Mouse (Mus musculus): Measurements from ENCODE around the gene Cited4. TPM values are rescaled to one million over a fixed set of nuclear protein-coding genes. Genes with fewer than 3 reads are reported as not detected.
A peak's percentile ranks its signal among the peaks of the same experiment; 100 is the strongest.

Cited4 gene
- 10 to 100 TPM; 13.1 to 16.5 TPM for total RNA-seq (2021)
- long read RNA-seq, experiment 1, transcript Cited4-201 (1 exons, 1,249 nt) = major isoform, 35 of 35 reads
- long read RNA-seq, experiment 1, partial matches to known transcripts = 0 of 35 reads
- long read RNA-seq, experiment 1, other reads (novel, unspliced or antisense) = 0 of 35 reads
- long read RNA-seq, experiment 2, transcript Cited4-201 (1 exons, 1,249 nt) = major isoform, 37 of 37 reads
- long read RNA-seq, experiment 2, partial matches to known transcripts = 0 of 37 reads
- long read RNA-seq, experiment 2, other reads (novel, unspliced or antisense) = 0 of 37 reads

GRCm38 (mm10) chr4:120666358-120667024, at the start of gene Cited4:
Cited4 (plus strand) TSS chr4:120666572.
- DNase-seq (ENCODE audit: low spot score in 2 of 2) = peak; percentile 81 to 84

- no peak for DNase-seq (ENCODE audit: low spot score in 2 of 2)
Measured at GRCm38 (mm10) chr4:120627728-120628127, 38.6 kb upstream of the Cited4 start.

GRCm38 (mm10) chr4:120630218-120630931, 36.0 kb upstream of the Cited4 start:
- no peak for DNase-seq (ENCODE audit: low spot score in 2 of 2)

GRCm38 (mm10) chr4:120631828-120632227, 34.5 kb upstream of the Cited4 start:
- no peak for DNase-seq (ENCODE audit: low spot score in 2 of 2)

- no peak for DNase-seq (ENCODE audit: low spot score in 2 of 2)
Measured at GRCm38 (mm10) chr4:120635351-120635750, 31.0 kb upstream of the Cited4 start.

- DNase-seq (ENCODE audit: low spot score in 2 of 2) = no peak
Measured at GRCm38 (mm10) chr4:120641946-120642345, 24.4 kb upstream of the Cited4 start.

GRCm38 (mm10) chr4:120643899-120644298, 22.5 kb upstream of the Cited4 start:
- no peak for DNase-seq (ENCODE audit: low spot score in 2 of 2)

- DNase-seq (ENCODE audit: low spot score in 2 of 2) = peak; percentile 39 to 58
Measured at GRCm38 (mm10) chr4:120649369-120650207, 16.8 kb upstream of the Cited4 start.

GRCm38 (mm10) chr4:120650208-120650592, 16.2 kb upstream of the Cited4 start:
- DNase-seq (ENCODE audit: low spot score in 2 of 2) = no peak

GRCm38 (mm10) chr4:120655898-120656297, 10.5 kb upstream of the Cited4 start:
- no peak for DNase-seq (ENCODE audit: low spot score in 2 of 2)

- DNase-seq (ENCODE audit: low spot score in 2 of 2) = peak; percentile 56 to 69
Measured at GRCm38 (mm10) chr4:120660485-120660884, 5.9 kb upstream of the Cited4 start.

GRCm38 (mm10) chr4:120664601-120665000, 1.8 kb upstream of the Cited4 start:
- no peak for DNase-seq (ENCODE audit: low spot score in 2 of 2)

- no peak for DNase-seq (ENCODE audit: low spot score in 2 of 2)
Measured at GRCm38 (mm10) chr4:120665144-120665700, 1.1 kb upstream of the Cited4 start.

- DNase-seq (ENCODE audit: low spot score in 2 of 2) = no peak
Measured at GRCm38 (mm10) chr4:120665782-120666181, 590 bp upstream of the Cited4 start.

GRCm38 (mm10) chr4:120667045-120667501, 701 bp downstream of the Cited4 start:
- peak; percentile 38 to 59 for DNase-seq (ENCODE audit: low spot score in 2 of 2)

- DNase-seq (ENCODE audit: low spot score in 2 of 2) = no peak
Measured at GRCm38 (mm10) chr4:120667555-120667954, 1.2 kb downstream of the Cited4 start.

- DNase-seq (ENCODE audit: low spot score in 2 of 2) = no peak
Measured at GRCm38 (mm10) chr4:120668551-120668950, 2.2 kb downstream of the Cited4 start.

GRCm38 (mm10) chr4:120669585-120669984, 3.2 kb downstream of the Cited4 start:
- DNase-seq (ENCODE audit: low spot score in 2 of 2) = no peak

- DNase-seq (ENCODE audit: low spot score in 2 of 2) = no peak
Measured at GRCm38 (mm10) chr4:120671046-120671445, 4.7 kb downstream of the Cited4 start.

GRCm38 (mm10) chr4:120673606-120674005, 7.2 kb downstream of the Cited4 start:
- no peak for DNase-seq (ENCODE audit: low spot score in 2 of 2)

Data from left cerebral cortex, adult 18-20 months (tissue).